Mouse (Mus musculus) adipose tissue, adult 10 weeks (tissue): ENCODE data around the gene Gm38393. TPM values are rescaled to one million over a fixed set of nuclear protein-coding genes. Genes with fewer than 3 reads are reported as not detected.

Experiments used
- polyA plus RNA-seq: library from polyadenylated mRNA; stranded (reverse); fragments of 350-450 nt; fragmentation: Illumina TruSeq; extraction: RNeasy Lipid Tissue Mini Kit (QIAGEN cat#74804); gene quantifications from one replicate; pipeline ENCODE4 v1.2.3, GENCODE M21; 2014; ENCODE audit warnings: low read depth, low replicate concordance

Gm38393 gene
- 0.76 TPM for polyA plus RNA-seq

DNA sequence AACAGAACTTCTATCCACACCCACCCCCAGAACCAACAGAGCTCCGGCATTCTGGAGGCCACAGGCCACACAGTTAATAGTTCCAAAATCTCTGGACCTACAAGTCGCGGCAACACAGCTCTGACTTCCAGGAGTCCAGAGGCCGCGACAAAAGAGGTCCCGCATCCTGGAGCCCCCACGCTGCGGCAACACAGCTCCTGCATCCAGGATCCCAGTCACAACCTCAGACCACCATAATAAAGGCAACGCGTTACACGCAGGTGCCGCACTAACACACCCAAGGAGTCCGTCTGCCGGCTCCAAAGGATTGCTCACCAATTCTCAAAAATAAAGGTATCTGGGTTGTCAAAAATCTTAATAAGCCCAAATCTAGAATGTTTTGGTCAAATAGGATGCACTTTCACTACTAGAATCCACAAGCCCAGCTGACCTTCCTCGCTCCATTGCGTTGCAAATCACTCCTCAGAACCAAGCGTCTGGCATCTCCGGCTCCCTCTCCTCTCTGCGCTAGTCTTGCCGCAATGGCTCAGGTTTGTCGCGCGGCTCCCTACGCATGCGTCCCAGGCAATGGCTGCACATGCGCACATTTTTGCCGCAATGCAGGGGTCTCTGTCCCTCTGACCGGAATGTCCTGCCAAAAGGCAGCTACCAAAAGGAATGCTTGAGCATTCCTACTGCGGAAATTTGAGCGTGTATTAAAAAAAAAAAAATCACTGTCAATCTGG, at the start of gene Gm38393, which contains the start of gene Snurf:
Gene Gm38393, minus strand, starts transcription at position 459 of the 725 bp plus-strand sequence.
Gene Snurf, minus strand, starts transcription at position 444 of the 725 bp plus-strand sequence.

Other genes with a start within 250 kb of the Gm38393 start
- gene Snurf, start within 50 bp of the Gm38393 start, polyA plus RNA-seq: 25.0 TPM
- gene Snrpn, start 135.2 kb upstream of the Gm38393 start, polyA plus RNA-seq: 19.4 TPM